Mouse (Mus musculus) heart, embryonic 15.5 days (tissue): Measurements from ENCODE around the gene Cfl1. TPM values are rescaled to one million over a fixed set of nuclear protein-coding genes. Genes with fewer than 3 reads are reported as not detected.

ENCODE experiments used
- ATAC-seq: fragments of 200-750 bp; cut with Nextera tagmentation; replicated peaks from 2 replicates; pipeline ENCODE4 v1.8.0; 2017; ENCODE audit warnings: low read depth, moderate TSS enrichment; ENCODE audit not compliant: insufficient number of reproducible peaks, insufficient read depth, low FRiP score
- H3K27ac ChIP-seq: fragments of 300-500 bp; sonication (generic); 2 replicates; pipeline ENCODE4 v1.5.1; 2015; ENCODE audit warnings: mild to moderate bottlenecking, inconsistent platforms
- H3K27me3 ChIP-seq: fragments of 300-500 bp; sonication (generic); 2 replicates; pipeline ENCODE4 v1.6.1; 2015; ENCODE audit warnings: inconsistent platforms
- H3K36me3 ChIP-seq: fragments of 300-500 bp; sonication (generic); 2 replicates; pipeline ENCODE4 v1.6.1; 2015; ENCODE audit warnings: mild to moderate bottlenecking, inconsistent platforms
- H3K4me1 ChIP-seq: fragments of 300-500 bp; sonication (generic); replicated peaks from 2 replicates; pipeline ENCODE4 v1.6.1; 2015; ENCODE audit warnings: inconsistent platforms
- H3K4me2 ChIP-seq: fragments of 300-500 bp; sonication (generic); 2 replicates; pipeline ENCODE4 v1.6.1; 2015; ENCODE audit warnings: inconsistent platforms, mild to moderate bottlenecking, moderate library complexity
- H3K4me3 ChIP-seq: fragments of 300-500 bp; sonication (generic); 2 replicates; pipeline ENCODE4 v1.5.1; 2015; ENCODE audit warnings: mild to moderate bottlenecking, inconsistent platforms
- H3K9ac ChIP-seq: fragments of 300-500 bp; sonication (generic); 2 replicates; pipeline ENCODE4 v1.6.1; 2015; ENCODE audit warnings: mild to moderate bottlenecking, inconsistent platforms
- H3K9me3 ChIP-seq: fragments of 300-500 bp; sonication (generic); replicated peaks from 2 replicates; pipeline ENCODE4 v1.6.1; 2016; ENCODE audit warnings: inconsistent platforms
- WGBS: fragments of 180-500 bp; shearing (Covaris S2); methylation state at CpG from one replicate; pipeline ENCODE4 v1.1.7; 2015; ENCODE audit warnings: mixed read lengths; 5-methylcytosine and 5-hydroxymethylcytosine counted together
- polyA plus RNA-seq: library from polyadenylated mRNA; unstranded; fragments of >200 nt; fragmentation: Nextera tagmentation; extraction: Ambion mirVana; gene quantifications from 2 replicates; pipeline ENCODE4 v1.2.1, GENCODE M21; 2015

Cfl1 gene
- polyA plus RNA-seq, 1 experiment from 2014 or later = 1,578 TPM

DNA sequence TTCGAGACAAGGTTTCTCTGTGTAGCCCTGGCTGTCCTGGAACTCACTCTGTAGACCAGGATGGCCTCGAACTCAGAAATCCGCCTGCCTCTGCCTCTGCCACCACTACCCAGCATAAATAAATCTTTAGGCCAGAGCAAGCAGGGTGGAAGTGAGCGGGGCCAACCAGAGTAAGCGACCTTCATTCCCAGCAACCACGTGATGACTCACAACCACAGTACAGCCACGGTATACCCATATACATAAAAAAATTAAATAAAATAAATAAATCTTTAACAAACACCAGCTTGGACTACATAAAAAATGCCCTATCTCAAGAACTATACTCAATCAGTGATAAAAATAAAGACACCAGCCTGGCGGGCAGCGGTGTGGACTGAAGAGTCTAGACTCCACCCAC is 53.1 kb downstream of the Cfl1 start:
- Histone ChIP-seq H3K4me1 (no peaks in the 10 kb centered on the region; the same call in 1 of the 2 replicates), H3K4me2 (no peak overlapping the region), H3K27me3 (peaks cover 6% of the 10 kb centered on the region; the same call in 1 of the 2 replicates), H3K36me3 (no peaks in the 10 kb centered on the region), H3K9me3 (no peaks in the 10 kb centered on the region), H3K27ac (no peak overlapping the region), H3K9ac (no peak overlapping the region), H3K4me3 (no peak overlapping the region)
- 82% methylated on average over 9 of the region's 9 CpGs for WGBS
- ATAC-seq = no peak

DNA sequence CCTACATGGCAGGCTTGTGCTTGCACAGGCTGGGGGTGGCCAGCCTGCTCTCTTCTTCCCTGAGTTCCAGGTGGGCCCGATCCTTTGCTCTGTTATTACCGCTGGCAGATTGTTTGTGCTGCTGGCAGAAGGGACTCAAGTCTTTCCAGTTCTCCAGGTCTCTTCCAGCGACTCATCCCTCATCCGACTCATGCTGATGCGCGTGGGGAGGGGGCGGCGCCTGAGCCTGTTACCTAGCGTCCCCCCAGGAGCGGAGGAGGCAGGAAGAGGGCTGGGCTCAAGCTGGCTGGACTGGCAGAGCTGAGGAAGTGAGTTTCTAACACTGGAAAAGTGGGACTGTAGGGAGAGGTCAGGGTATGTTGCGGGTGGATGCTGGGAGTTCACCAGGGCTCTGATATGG is 53.8 kb downstream of the Cfl1 start:
- no peaks in the 10 kb centered on the region for H3K36me3 ChIP-seq
- H3K4me2 ChIP-seq = no peak overlapping the region
- 51% methylated on average over 11 of the region's 11 CpGs for WGBS
- H3K27me3 ChIP-seq = peaks cover 6% of the 10 kb centered on the region; the same call in 1 of the 2 replicates
- H3K4me3 ChIP-seq = no peak overlapping the region
- H3K4me1 ChIP-seq = no peaks in the 10 kb centered on the region; the same call in 1 of the 2 replicates
- no peak for ATAC-seq
- no peaks in the 10 kb centered on the region for H3K9me3 ChIP-seq
- H3K27ac ChIP-seq = no peak overlapping the region
- H3K9ac ChIP-seq = no peak overlapping the region

Other genes with a start within 250 kb of the Cfl1 start
- gene Pacs1, start 217.3 kb upstream of the Cfl1 start, polyA plus RNA-seq = 15.1 and 21.6 TPM in 2 replicates
- gene Sf3b2, start 195.0 kb upstream of the Cfl1 start, polyA plus RNA-seq = 195 and 216 TPM in 2 replicates
- 7.3 and 7.7 TPM in 2 replicates for gene Gal3st3, start 192.1 kb upstream of the Cfl1 start, polyA plus RNA-seq
- not detected in 2 replicates for gene Catsper1, start 154.7 kb upstream of the Cfl1 start, polyA plus RNA-seq
- gene Cst6, start 140.9 kb upstream of the Cfl1 start, polyA plus RNA-seq = 0.87 and 1.4 TPM in 2 replicates
- 35.3 and 45.7 TPM in 2 replicates for gene Eif1ad, start 123.7 kb upstream of the Cfl1 start, polyA plus RNA-seq
- gene Banf1, start 123.3 kb upstream of the Cfl1 start, polyA plus RNA-seq = 405 and 409 TPM in 2 replicates
- gene Sart1, start 101.8 kb upstream of the Cfl1 start, polyA plus RNA-seq = 34.3 and 47.0 TPM in 2 replicates
- 2.0 TPM in 2 replicates for gene Tsga10ip, start 87.9 kb upstream of the Cfl1 start, polyA plus RNA-seq
- 205 and 220 TPM in 2 replicates for gene Drap1, start 65.5 kb upstream of the Cfl1 start, polyA plus RNA-seq
- 34.8 and 46.9 TPM in 2 replicates for gene AI837181, start 65.3 kb upstream of the Cfl1 start, polyA plus RNA-seq
- not detected in 2 replicates for gene Fosl1, start 42.9 kb upstream of the Cfl1 start, polyA plus RNA-seq
- gene Ccdc85b, start 32.6 kb upstream of the Cfl1 start, polyA plus RNA-seq = 9.0 and 9.9 TPM in 2 replicates
- 97.9 and 106 TPM in 2 replicates for gene Fibp, start 29.8 kb upstream of the Cfl1 start, polyA plus RNA-seq
- gene Ctsw, start 21.9 kb upstream of the Cfl1 start, polyA plus RNA-seq = 1.4 and 3.5 TPM in 2 replicates
- 65.6 and 95.4 TPM in 2 replicates for gene Efemp2, start 16.5 kb upstream of the Cfl1 start, polyA plus RNA-seq
- gene Mus81, start 2.1 kb upstream of the Cfl1 start, polyA plus RNA-seq = 33.8 and 48.7 TPM in 2 replicates
- gene 1700020D05Rik, start 13.3 kb downstream of the Cfl1 start, polyA plus RNA-seq = 0.14 and 0.16 TPM in 2 replicates
- 15.8 and 17.6 TPM in 2 replicates for gene Snx32, start 20.1 kb downstream of the Cfl1 start, polyA plus RNA-seq
- 0.25 and 0.87 TPM in 2 replicates for gene Ovol1, start 70.2 kb downstream of the Cfl1 start, polyA plus RNA-seq
- 2.0 and 4.5 TPM in 2 replicates for gene Ap5b1, start 77.6 kb downstream of the Cfl1 start, polyA plus RNA-seq
- gene Rnaseh2c, start 111.4 kb downstream of the Cfl1 start, polyA plus RNA-seq = 89.7 and 96.1 TPM in 2 replicates
- 29.6 and 35.3 TPM in 2 replicates for gene Kat5, start 119.8 kb downstream of the Cfl1 start, polyA plus RNA-seq
- gene Rela, start 147.0 kb downstream of the Cfl1 start, polyA plus RNA-seq = 33.2 and 46.7 TPM in 2 replicates
- gene Sipa1, start 173.3 kb downstream of the Cfl1 start, polyA plus RNA-seq = 20.6 and 33.5 TPM in 2 replicates
- 23.7 and 29.6 TPM in 2 replicates for gene Map3k11, start 198.3 kb downstream of the Cfl1 start, polyA plus RNA-seq
- gene Pcnx3, start 198.5 kb downstream of the Cfl1 start, polyA plus RNA-seq = 8.9 and 14.2 TPM in 2 replicates
- gene Kcnk7, start 213.9 kb downstream of the Cfl1 start, polyA plus RNA-seq = 0.40 TPM in 1 of 2 replicates, not detected in the other
- 82.6 and 84.3 TPM in 2 replicates for gene Ehbp1l1, start 235.9 kb downstream of the Cfl1 start, polyA plus RNA-seq
- gene Fam89b, start 239.2 kb downstream of the Cfl1 start, polyA plus RNA-seq = 68.1 and 82.4 TPM in 2 replicates